In the genomic region with DNA sequence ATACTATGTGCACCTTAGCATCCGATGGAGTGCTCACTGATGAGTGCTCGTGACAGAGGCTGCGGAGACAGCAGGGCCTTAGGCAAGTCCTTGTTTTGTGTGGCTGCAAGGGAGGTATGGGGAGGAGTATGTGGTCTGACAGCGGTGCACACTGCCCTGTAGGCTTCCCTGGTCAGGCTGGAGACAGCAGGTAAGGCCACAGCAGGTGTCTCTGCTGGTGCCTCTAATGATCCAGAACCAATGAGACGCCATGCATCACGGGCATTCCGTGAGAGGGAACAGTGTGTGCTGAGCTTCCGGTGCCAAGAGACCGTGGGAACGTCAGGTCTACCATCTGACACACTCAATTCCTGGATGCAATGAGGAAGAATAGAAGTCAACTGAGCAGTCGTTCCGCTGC, we compare ENCODE assay signal across 24 mouse cellular contexts.
"Had no signal": no experiment of that assay in that cellular context is flagged by ENCODE, and none has a peak within 500 bp of the region (broad histone marks: within the 10 kb centered on the region; RNA-seq: fewer than 3 reads in every experiment).

No protein-coding gene starts in this region.

- ATAC-seq: intestine, embryonic 15.5 days; liver, embryonic 12.5 days; midbrain, embryonic 15.5 days had no signal

- H3K36me3 ChIP-seq: intestine, embryonic 15.5 days; limb, embryonic 10.5 days; limb, embryonic 13.5 days; liver, embryonic 12.5 days; liver, embryonic 15.5 days; lung, embryonic 15.5 days; midbrain, embryonic 15.5 days; neural tube, embryonic 12.5 days; neural tube, embryonic 15.5 days had no signal

- H3K9me3 ChIP-seq: intestine, embryonic 15.5 days; limb, embryonic 10.5 days; limb, embryonic 13.5 days; liver, embryonic 12.5 days; liver, embryonic 15.5 days; lung, embryonic 15.5 days; midbrain, embryonic 15.5 days; neural tube, embryonic 12.5 days; neural tube, embryonic 15.5 days had no signal

- DNase-seq: kidney, adult 11 months; layer of hippocampus, adult 9-11 months; liver; lung, adult 18-20 months; lung, postnatal 10 days; lung, postnatal 36 days; right cerebral cortex, adult 18-20 months; right cerebral cortex, postnatal 14 days; right cerebral cortex, postnatal 4 days; thymus, adult 18-20 months; thymus, postnatal 36 days had no signal

- H3K4me3 ChIP-seq: intestine, embryonic 15.5 days; layer of hippocampus, adult 2 months; limb, embryonic 10.5 days; limb, embryonic 13.5 days; liver, embryonic 12.5 days; liver, embryonic 15.5 days; lung, embryonic 15.5 days; megakaryocyte, embryonic 14.5 days; midbrain, embryonic 15.5 days; neural tube, embryonic 12.5 days; neural tube, embryonic 15.5 days had no signal

- H3K27me3 ChIP-seq: intestine, embryonic 15.5 days; limb, embryonic 13.5 days; liver, embryonic 12.5 days; liver, embryonic 15.5 days; lung, embryonic 15.5 days; midbrain, embryonic 15.5 days; neural tube, embryonic 12.5 days; neural tube, embryonic 15.5 days had no signal

- H3K9ac ChIP-seq: intestine, embryonic 15.5 days; limb, embryonic 13.5 days; liver, embryonic 12.5 days; liver, embryonic 15.5 days; lung, embryonic 15.5 days; midbrain, embryonic 15.5 days; neural tube, embryonic 12.5 days; neural tube, embryonic 15.5 days had no signal

- H3K4me2 ChIP-seq: intestine, embryonic 15.5 days; limb, embryonic 13.5 days; liver, embryonic 12.5 days; liver, embryonic 15.5 days; lung, embryonic 15.5 days; midbrain, embryonic 11.5 days; midbrain, embryonic 15.5 days; neural tube, embryonic 12.5 days; neural tube, embryonic 15.5 days had no signal

- H3K27ac ChIP-seq: intestine, embryonic 15.5 days; layer of hippocampus, adult 2 months; limb, embryonic 10.5 days; limb, embryonic 13.5 days; liver, embryonic 12.5 days; liver, embryonic 15.5 days; lung, embryonic 15.5 days; midbrain, embryonic 15.5 days; neural tube, embryonic 12.5 days; neural tube, embryonic 15.5 days; stomach, postnatal 0 days had no signal

- H3K4me1 ChIP-seq: megakaryocyte, embryonic 14.5 days had no signal
